Mouse (Mus musculus): ENCODE measurements around the gene Tmcc2. TPM values are rescaled to one million over a fixed set of nuclear protein-coding genes. Genes with fewer than 3 reads are reported as not detected.
A peak's percentile ranks its signal among the peaks of the same experiment; 100 is the strongest.

Tmcc2 gene
- total and polyA plus RNA-seq, 3 experiments = 4.1 to 7.2 TPM; not detected in 1

DNA sequence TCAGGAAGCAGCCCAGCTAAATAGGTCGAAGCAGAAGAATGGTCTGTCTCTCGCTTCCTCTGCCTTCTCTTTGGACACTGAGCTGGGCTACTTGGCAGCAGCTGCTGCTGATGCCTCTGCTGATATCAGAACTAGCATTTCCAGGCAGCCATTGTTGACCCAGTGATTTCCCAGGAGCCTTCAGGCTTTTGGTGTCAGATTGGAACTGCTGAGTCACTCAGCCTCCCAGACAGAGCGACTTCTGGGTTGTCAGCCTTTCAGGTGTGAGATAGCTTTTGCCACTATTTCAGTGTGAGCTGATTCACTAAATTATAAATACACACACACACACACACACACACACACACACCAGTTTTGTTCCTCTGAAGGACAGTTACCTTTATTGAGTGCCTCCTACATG, 19.6 kb upstream of the Tmcc2 start:
- peaks cover 0 to 9% of the 10 kb centered on the region in 2 experiments; a peak in 2 of 4 replicates for H3K36me3 ChIP-seq (ENCODE audit: control insufficient read depth in 1 of 2, insufficient read depth in 2 of 2, low read length in 2 of 2)
- no peaks in the 10 kb centered on the region for H3K9me3 ChIP-seq (replicated peaks; ENCODE audit: insufficient read depth, low read length)
- no peak overlapping the region for H3K4me3 ChIP-seq (ENCODE audit: control insufficient read depth in 1 of 2, insufficient read depth in 1 of 2, low read depth in 2 of 2, low read length in 2 of 2)
- no peak overlapping the region for H3K9ac ChIP-seq (ENCODE audit: control insufficient read depth, low read depth, low read length, poor library complexity, severe bottlenecking)
- H3K4me1 ChIP-seq (ENCODE audit: control insufficient read depth in 1 of 2, insufficient read depth in 2 of 2, low read length in 2 of 2) = peaks cover 3 to 8% of the 10 kb centered on the region in 2 experiments; a peak in 2 of 4 replicates
- H3K27ac ChIP-seq (ENCODE audit: control insufficient read depth, low read depth, low read length) = 0 out of 2 replicates have a peak overlapping the region, but pooled peaks have one; percentile 34
- no peaks in the 10 kb centered on the region for H3K27me3 ChIP-seq (ENCODE audit: control insufficient read depth in 1 of 2, insufficient read depth in 2 of 2, low read length in 2 of 2)
- peak; percentile 72 for DNase-seq (ENCODE audit: low read depth, low spot score)
- TF ChIP-seq POLR2A (IDR thresholded peaks at IDR 0.05; ENCODE audit: control insufficient read depth in 1 of 2, insufficient read depth in 1 of 2, low read depth in 1 of 2, low read length in 2 of 2, poor library complexity in 1 of 2) (no peak), TCF12 (IDR thresholded peaks at IDR 0.05; ENCODE audit: low read depth, low read length) (0 out of 2 replicates have a peak, but pooled peaks have one; percentile 27), E2F4 (IDR thresholded peaks at IDR 0.05; ENCODE audit: borderline replicate concordance, low read depth, low read length) (no peak), JUND (IDR thresholded peaks at IDR 0.05; ENCODE audit: low read depth, low read length) (no peak), BHLHE40 (IDR thresholded peaks at IDR 0.05; ENCODE audit: borderline replicate concordance, low read depth, low read length) (peak; percentile 39; the same call in 1 of the 2 replicates), ETS1 (IDR thresholded peaks at IDR 0.05; ENCODE audit: low read depth, low read length) (peak; percentile 55; the same call in 1 of the 2 replicates), MEF2A (IDR thresholded peaks at IDR 0.05; ENCODE audit: extremely low read depth, insufficient replicate concordance, low read depth, low read length, poor library complexity, severe bottlenecking) (no peak), CHD2 (IDR thresholded peaks at IDR 0.05; ENCODE audit: low read length) (no peak), RCOR1 (IDR thresholded peaks at IDR 0.05; ENCODE audit: low read depth, low read length) (0 out of 2 replicates have a peak, but pooled peaks have one; percentile 17), CHD1 (IDR thresholded peaks at IDR 0.05; ENCODE audit: low read depth, low read length) (no peak), MAFK (IDR thresholded peaks at IDR 0.05; ENCODE audit: borderline replicate concordance, low read depth, low read length) (peak; percentile 55; the same call in 1 of the 2 replicates), CTCF (IDR thresholded peaks at IDR 0.05 in 2 of 3, conservative IDR thresholded peaks at IDR 0.05 in 1 of 3; ENCODE audit: control insufficient read depth in 1 of 3, insufficient read depth in 1 of 3, low read depth in 2 of 3, low read length in 3 of 3, poor library complexity in 1 of 3, severe bottlenecking in 1 of 3) (no peak), MAZ (IDR thresholded peaks at IDR 0.05; ENCODE audit: low read depth, low read length) (no peak), ZNF384 (IDR thresholded peaks at IDR 0.05; ENCODE audit: low read depth, low read length) (no peak), ZKSCAN1 (IDR thresholded peaks at IDR 0.05; ENCODE audit: low read depth, low read length) (no peak), POLR2AphosphoS5 (IDR thresholded peaks at IDR 0.05; ENCODE audit: borderline replicate concordance, low read depth, low read length) (no peak), TBP (IDR thresholded peaks at IDR 0.05; ENCODE audit: low read depth, low read length) (no peak), ELF1 (IDR thresholded peaks at IDR 0.05; ENCODE audit: low read depth, low read length) (0 out of 2 replicates have a peak, but pooled peaks have one; percentile 21), GATA1 (IDR thresholded peaks at IDR 0.05; ENCODE audit: low read depth, low read length) (peak; percentile 42; the same call in 1 of the 2 replicates), RAD21 (IDR thresholded peaks at IDR 0.05; ENCODE audit: low read depth, low read length) (no peak), USF1 (IDR thresholded peaks at IDR 0.05; ENCODE audit: low read depth, low read length) (no peak), GABPA (IDR thresholded peaks at IDR 0.05; ENCODE audit: low read depth, low read length) (peak; percentile 82), SIN3A (IDR thresholded peaks at IDR 0.05; ENCODE audit: low read length) (0 out of 2 replicates have a peak, but pooled peaks have one; percentile 29), MYB (IDR thresholded peaks at IDR 0.05; ENCODE audit: low read depth, low read length) (no peak), ZMIZ1 (IDR thresholded peaks at IDR 0.05; ENCODE audit: low read depth, low read length) (no peak), TAL1 (IDR thresholded peaks at IDR 0.05; ENCODE audit: low read length) (no peak), ZC3H11A (IDR thresholded peaks at IDR 0.05; ENCODE audit: low read depth, low read length) (no peak), UBTF (IDR thresholded peaks at IDR 0.05; ENCODE audit: borderline replicate concordance, insufficient read depth, low read depth, low read length) (no peak), SMC3 (IDR thresholded peaks at IDR 0.05; ENCODE audit: low read depth, low read length) (no peak), MAX (IDR thresholded peaks at IDR 0.05; ENCODE audit: low read length) (no peak), USF2 (IDR thresholded peaks at IDR 0.05; ENCODE audit: borderline replicate concordance in 1 of 2, insufficient read depth in 1 of 2, low read depth in 1 of 2, low read length in 2 of 2) (no peak), MYC (IDR thresholded peaks at IDR 0.05; ENCODE audit: low read depth, low read length) (no peak), POLR2AphosphoS2 (IDR thresholded peaks at IDR 0.05; ENCODE audit: low read length) (no peak), KAT2A (conservative IDR thresholded peaks at IDR 0.05; ENCODE audit: low read depth, low read length) (no peak), MXI1 (IDR thresholded peaks at IDR 0.05; ENCODE audit: low read depth, low read length) (peak; percentile 25; the same call in 1 of the 2 replicates), EP300 (IDR thresholded peaks at IDR 0.05; ENCODE audit: low read depth in 1 of 2, low read length in 2 of 2) (peak; percentile 23; a peak in 2 of 4 replicates), NELFE (IDR thresholded peaks at IDR 0.05; ENCODE audit: low read depth, low read length) (no peak), HCFC1 (IDR thresholded peaks at IDR 0.05; ENCODE audit: low read depth, low read length) (peak; percentile 48; the same call in 1 of the 2 replicates)
- no peaks in the 10 kb centered on the region for H3K79me2 ChIP-seq (ENCODE audit: control insufficient read depth, insufficient read depth, low read length, poor library complexity)

Measured in MEL (cell line).